Mouse (Mus musculus): ENCODE measurements around the gene Gm36210.

DNA sequence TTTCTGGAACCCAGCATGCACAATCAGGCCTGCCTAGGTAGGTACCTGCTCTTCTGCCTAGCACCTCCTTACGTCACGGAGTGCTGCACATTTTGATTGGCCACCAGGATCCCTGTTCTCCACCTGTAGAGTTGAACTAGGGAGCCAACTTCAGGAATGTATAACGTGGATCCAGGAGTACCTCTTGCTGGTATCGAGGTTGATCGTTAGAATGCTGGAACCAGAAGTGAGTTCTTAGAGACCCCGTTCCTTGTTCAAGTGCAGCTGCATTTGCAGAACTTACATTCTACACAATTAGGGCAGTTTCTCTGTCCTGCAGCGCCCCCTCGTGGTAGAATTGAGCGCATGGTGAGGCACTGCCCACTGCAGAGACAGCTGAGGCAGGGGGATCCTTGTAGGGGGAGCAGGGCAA lies 33.8 kb upstream of the Gm36210 start:
- TF ChIP-seq POLR2A (IDR thresholded peaks at IDR 0.05; ENCODE audit: borderline replicate concordance, control insufficient read depth, low read depth, low read length), result no peak
- TF ChIP-seq CTCF (IDR thresholded peaks at IDR 0.05; ENCODE audit: control insufficient read depth, insufficient read depth, low read length), result peak; percentile 86

Data from bone marrow, adult 2 months (tissue).